Comparison of ENCODE assay signal across 9 mouse cellular contexts in the genomic region with DNA sequence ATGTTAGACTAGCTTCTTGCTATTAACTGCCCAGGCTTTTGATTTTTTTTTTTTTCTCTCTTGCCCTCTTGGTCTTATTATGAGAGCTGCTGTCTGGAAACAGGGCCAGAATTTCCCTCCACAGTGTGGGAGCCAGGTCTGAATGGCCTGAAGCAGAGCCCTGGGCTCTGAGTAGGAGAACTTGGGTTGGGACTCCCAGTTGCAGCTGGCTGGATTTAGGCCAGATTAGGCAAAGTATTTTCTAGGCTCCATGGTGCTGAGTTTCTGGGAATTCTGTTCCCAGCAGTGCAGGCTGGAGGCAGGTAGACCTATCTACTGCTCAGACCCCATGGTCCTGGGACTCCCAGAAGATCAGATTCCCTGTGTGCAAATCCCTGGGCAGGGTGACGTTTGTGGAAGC. TPM values are rescaled to one million over a fixed set of nuclear protein-coding genes. Genes with fewer than 3 reads are reported as not detected.
DNase-seq lines count a peak whose midpoint lies in the region; ATAC-seq and TF ChIP-seq lines count a peak whose summit lies in the region.
"Had no signal": no experiment of that assay in that cellular context is flagged by ENCODE, and none has a peak within 500 bp of the region (broad histone marks: within the 10 kb centered on the region; RNA-seq: fewer than 3 reads in every experiment).

No protein-coding gene starts in this region.

- WGBS in embryonic facial prominence, embryonic 11.5 days = 57% methylated on average over 1 of the region's 1 CpGs
- WGBS in heart, embryonic 11.5 days (ENCODE audit: insufficient replicate concordance) = 73% methylated on average over 1 of the region's 1 CpGs
- WGBS in limb, embryonic 14.5 days = 20% methylated on average over 1 of the region's 1 CpGs

- H3K36me3 ChIP-seq in embryonic facial prominence, embryonic 11.5 days (replicated peaks; ENCODE audit: control insufficient read depth, insufficient read depth, low read depth, low read length) = no peaks in the 10 kb centered on the region
- no peaks in the 10 kb centered on the region for H3K36me3 ChIP-seq in heart, embryonic 11.5 days (ENCODE audit: control insufficient read depth, insufficient read depth, low read length)
- peaks cover 5% of the 10 kb centered on the region; the same call in 1 of the 2 replicates for H3K36me3 ChIP-seq in limb, embryonic 14.5 days (ENCODE audit: control insufficient read depth, insufficient read depth, low read length)
- H3K36me3 ChIP-seq: liver, embryonic 15.5 days had no signal

- peak overlapping the region; percentile 61; the same call in 1 of the 2 replicates for H3K27ac ChIP-seq in layer of hippocampus, adult 2 months
- H3K27ac ChIP-seq in embryonic facial prominence, embryonic 11.5 days (replicated peaks; ENCODE audit: low read depth, low read length) = 0 out of 2 replicates have a peak overlapping the region, but pooled peaks have one; percentile 8
- peak overlapping the region; percentile 62 for H3K27ac ChIP-seq in heart, embryonic 11.5 days (ENCODE audit: low read depth, low read length)
- peak overlapping the region; percentile 69 for H3K27ac ChIP-seq in limb, embryonic 14.5 days (replicated peaks; ENCODE audit: low read depth, low read length)
- H3K27ac ChIP-seq: liver, embryonic 15.5 days had no signal

- no peak for ATAC-seq in embryonic facial prominence, embryonic 11.5 days (replicated peaks; ENCODE audit: insufficient number of reproducible peaks, low FRiP score, low TSS enrichment, low read depth)
- no peak for ATAC-seq in heart, embryonic 11.5 days (replicated peaks; ENCODE audit: insufficient number of reproducible peaks, low FRiP score, low TSS enrichment)
- ATAC-seq in limb, embryonic 14.5 days (ENCODE audit: low FRiP score, low read depth) = 0 out of 2 replicates have a peak, but pooled peaks have one; percentile 16

- H3K9ac ChIP-seq in embryonic facial prominence, embryonic 11.5 days (replicated peaks; ENCODE audit: low read length) = no peak overlapping the region
- 0 out of 2 replicates have a peak overlapping the region, but pooled peaks have one; percentile 23 for H3K9ac ChIP-seq in heart, embryonic 11.5 days (ENCODE audit: low read depth, low read length)
- H3K9ac ChIP-seq in limb, embryonic 14.5 days (ENCODE audit: low read depth, low read length, severe bottlenecking) = 0 out of 2 replicates have a peak overlapping the region, but pooled peaks have one; percentile 16
- H3K9ac ChIP-seq: liver, embryonic 15.5 days had no signal

- no peaks in the 10 kb centered on the region for H3K9me3 ChIP-seq in embryonic facial prominence, embryonic 11.5 days (replicated peaks; ENCODE audit: control insufficient read depth, low read length)
- no peaks in the 10 kb centered on the region for H3K9me3 ChIP-seq in heart, embryonic 11.5 days (replicated peaks; ENCODE audit: control insufficient read depth, low read length)
- no peaks in the 10 kb centered on the region for H3K9me3 ChIP-seq in limb, embryonic 14.5 days (ENCODE audit: control insufficient read depth, low read length)
- H3K9me3 ChIP-seq: liver, embryonic 15.5 days had no signal

- H3K4me2 ChIP-seq in embryonic facial prominence, embryonic 11.5 days (ENCODE audit: low read depth, low read length) = no peak overlapping the region
- H3K4me2 ChIP-seq in heart, embryonic 11.5 days = no peak overlapping the region
- peak overlapping the region; percentile 31; the same call in 1 of the 2 replicates for H3K4me2 ChIP-seq in limb, embryonic 14.5 days (replicated peaks; ENCODE audit: low read depth, low read length, severe bottlenecking)
- H3K4me2 ChIP-seq: liver, embryonic 15.5 days had no signal

- no peak for DNase-seq in layer of hippocampus, adult 2 months (ENCODE audit: low spot score in 2 of 2)
- no peak for DNase-seq in layer of hippocampus, adult 18-20 months (ENCODE audit: low spot score in 2 of 2)
- DNase-seq in embryonic facial prominence, embryonic 11.5 days (ENCODE audit: low spot score) = no peak
- DNase-seq in limb, embryonic 14.5 days (ENCODE audit: low spot score) = peak; percentile 42
- DNase-seq in embryo, embryonic 10.5 days (ENCODE audit: low spot score) = no peak
- no peak for DNase-seq in thymus, postnatal 4 days
- DNase-seq in adrenal gland, postnatal 10 days = no peak

- peaks cover 23% of the 10 kb centered on the region for H3K4me1 ChIP-seq in embryonic facial prominence, embryonic 11.5 days (ENCODE audit: control insufficient read depth, insufficient read depth, low read length)
- H3K4me1 ChIP-seq in heart, embryonic 11.5 days (ENCODE audit: control insufficient read depth, insufficient read depth, low read length) = peaks cover 50% of the 10 kb centered on the region
- peaks cover 38% of the 10 kb centered on the region for H3K4me1 ChIP-seq in limb, embryonic 14.5 days (ENCODE audit: control insufficient read depth, insufficient read depth, low read length)

- TF ChIP-seq CTCF in layer of hippocampus, adult 2 months (conservative IDR thresholded peaks at IDR 0.05) = no peak

- H3K4me3 ChIP-seq in layer of hippocampus, adult 2 months = no peak overlapping the region
- H3K4me3 ChIP-seq in embryonic facial prominence, embryonic 11.5 days (ENCODE audit: low read depth, low read length) = no peak overlapping the region
- H3K4me3 ChIP-seq in heart, embryonic 11.5 days (ENCODE audit: low read depth, low read length) = no peak overlapping the region
- no peak overlapping the region for H3K4me3 ChIP-seq in limb, embryonic 14.5 days (replicated peaks; ENCODE audit: low read length)
- H3K4me3 ChIP-seq: liver, embryonic 15.5 days had no signal

- no peak for TF ChIP-seq POLR2A in limb, embryonic 14.5 days (IDR thresholded peaks at IDR 0.05; ENCODE audit: borderline replicate concordance, extremely low read depth, insufficient read depth, insufficient read length)

- H3K27me3 ChIP-seq in embryonic facial prominence, embryonic 11.5 days (ENCODE audit: control insufficient read depth, insufficient read depth, low read length) = no peaks in the 10 kb centered on the region
- peaks cover 2% of the 10 kb centered on the region; the same call in 1 of the 2 replicates for H3K27me3 ChIP-seq in heart, embryonic 11.5 days (ENCODE audit: control insufficient read depth, insufficient read depth, low read length)
- no peaks in the 10 kb centered on the region for H3K27me3 ChIP-seq in limb, embryonic 14.5 days (ENCODE audit: control insufficient read depth, insufficient read depth, low read length)

RNA-seq across cellular contexts. Expression of a gene that starts 6.1 kb away (rescaled TPM):
- total RNA-seq in layer of hippocampus, adult 2 months (2021) = 100 to 1,000 TPM; 130 to 140 TPM
- total RNA-seq in layer of hippocampus, adult 18-20 months (2021) = 100 to 1,000 TPM; 145 to 146 TPM
- polyA plus RNA-seq in embryonic facial prominence, embryonic 11.5 days (2014; fragmentation: Nextera tagmentation; extraction: Ambion mirVana) = 12.3 and 13.6 TPM in 2 replicates
- 11.6 and 16.9 TPM in 2 replicates for polyA plus RNA-seq in heart, embryonic 11.5 days (2014; fragmentation: Nextera tagmentation; extraction: Ambion mirVana)
- 89.5 and 146 TPM in 2 replicates for polyA plus RNA-seq in limb, embryonic 14.5 days (2012; rRNA removed)
- 35.4 and 41.1 TPM in 2 replicates for polyA plus RNA-seq in limb, embryonic 14.5 days (2014; fragmentation: Nextera tagmentation; extraction: Ambion mirVana)
- total RNA-seq in adrenal gland, postnatal 10 days (2021) = 100 to 1,000 TPM; 149 to 179 TPM

Comparison
In these comparisons a context has a peak if more than half of its experiments do, and no peak if none do; other contexts are left out.
1. H3K27ac ChIP-seq: peak in every context shown above with its lines; median percentile 69 in limb, embryonic 14.5 days; 62 in heart, embryonic 11.5 days; 61 in layer of hippocampus, adult 2 months; 8 in embryonic facial prominence, embryonic 11.5 days.